Mouse (Mus musculus) B cell, adult 2 months (primary cell): Measurements from ENCODE around the gene Bcl2l14.

Experiments used
- DNase-seq, 2 experiments: peaks; one replicate each; pipeline ENCODE4 v3.0.0; 2022

Gene Bcl2l14

DNA sequence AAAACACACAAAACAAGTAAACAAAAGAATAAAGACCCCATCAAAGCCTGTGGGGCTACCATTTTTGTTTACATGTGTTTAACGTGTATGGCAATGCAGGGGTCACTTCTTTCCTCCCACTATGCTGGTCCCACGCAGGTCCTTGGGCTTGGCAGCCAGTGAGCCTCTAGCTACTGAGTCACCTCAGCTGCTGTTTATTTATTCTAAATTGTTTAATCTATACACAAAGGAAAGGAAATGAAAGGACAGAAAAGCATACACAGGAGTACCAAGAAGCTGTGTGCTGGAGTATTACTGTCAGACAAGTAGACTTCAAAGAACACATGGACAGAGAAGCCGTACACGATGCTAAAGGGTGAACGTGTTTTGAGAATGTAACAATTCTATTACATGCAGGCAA, 47.8 kb downstream of the Bcl2l14 start:
- DNase-seq, result no peak

DNA sequence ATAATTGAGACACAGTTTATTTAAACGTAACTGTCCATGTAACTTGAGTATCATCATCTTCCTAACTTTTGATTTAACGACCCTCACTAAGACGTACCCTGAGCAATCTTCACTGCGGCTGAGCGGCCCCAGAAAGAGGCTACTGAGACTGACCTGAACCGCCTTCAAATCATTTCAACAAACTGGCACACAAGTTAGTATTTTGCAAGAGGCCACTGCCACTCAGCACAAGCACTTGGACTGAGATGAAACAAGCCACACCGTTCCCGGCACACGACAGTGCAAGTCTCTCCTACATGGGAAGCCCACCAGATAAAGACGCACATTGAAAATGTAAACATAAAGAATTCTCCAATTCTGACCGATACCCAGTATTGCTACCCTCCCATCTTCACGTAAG, 52.3 kb downstream of the Bcl2l14 start:
- no peak for DNase-seq

DNA sequence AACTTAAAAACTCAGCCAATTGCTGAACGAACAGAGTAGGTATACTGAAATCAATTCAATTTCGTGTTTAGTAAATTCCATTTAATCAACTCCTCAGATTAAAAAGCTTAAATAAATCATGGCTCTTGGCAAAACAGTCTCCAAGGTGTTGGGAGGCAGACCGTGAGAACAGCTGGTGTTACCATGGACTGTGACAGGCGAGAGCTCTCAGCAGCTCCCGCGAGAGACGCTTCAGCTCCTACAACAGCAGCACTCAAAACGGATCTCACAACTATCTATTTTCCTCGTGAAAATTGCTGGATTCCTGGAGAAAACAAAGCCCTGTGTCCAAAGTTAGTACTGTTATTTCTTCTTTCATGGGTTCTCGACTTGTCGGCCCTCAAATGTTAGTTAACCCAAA, 53.8 kb downstream of the Bcl2l14 start:
- DNase-seq, result no peak

DNA sequence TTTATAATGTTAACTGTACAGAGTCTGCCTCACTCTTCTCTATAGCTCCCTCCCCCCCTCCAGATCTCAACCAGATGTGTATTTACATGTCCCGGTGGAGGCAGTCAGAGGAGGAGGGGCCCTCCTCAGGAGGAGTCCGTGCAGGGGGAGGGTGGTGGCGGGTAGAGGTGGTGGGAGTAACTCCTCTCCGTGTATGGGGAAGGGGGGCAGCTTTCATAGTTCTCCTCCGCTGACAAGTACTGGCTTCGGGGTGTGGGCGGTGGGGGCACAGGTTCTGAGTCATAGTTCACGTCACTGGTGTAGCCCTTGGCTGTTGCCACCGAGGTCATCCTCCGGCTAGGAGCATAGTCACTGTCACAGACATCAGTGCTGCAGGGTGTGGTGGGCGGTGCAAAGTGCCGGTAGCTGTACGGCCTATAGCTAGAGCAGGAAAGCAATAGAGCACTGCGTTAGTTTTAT, 54.6 kb downstream of the Bcl2l14 start:
- no peak for DNase-seq

DNA sequence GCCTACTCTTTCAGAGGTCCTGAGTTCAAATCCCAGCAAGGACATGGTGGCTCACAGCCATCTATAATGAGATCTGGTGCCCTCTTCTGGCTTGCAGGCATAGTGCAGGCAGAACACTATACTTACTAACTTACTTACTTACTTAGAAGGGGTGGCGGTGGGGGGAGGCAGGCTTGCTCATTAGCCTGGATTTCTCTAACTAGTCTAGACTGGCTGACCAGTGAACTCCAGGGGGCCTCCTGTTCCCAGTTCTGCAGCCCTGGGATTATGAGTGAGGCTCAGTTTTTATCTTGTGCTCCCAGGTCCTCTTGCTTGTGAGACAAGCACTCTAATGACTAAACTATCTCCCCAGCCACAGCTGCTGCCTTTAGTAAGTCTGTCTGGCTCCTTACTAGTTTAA, 58.0 kb downstream of the Bcl2l14 start:
- DNase-seq, result peak; percentile 17 to 21

DNA sequence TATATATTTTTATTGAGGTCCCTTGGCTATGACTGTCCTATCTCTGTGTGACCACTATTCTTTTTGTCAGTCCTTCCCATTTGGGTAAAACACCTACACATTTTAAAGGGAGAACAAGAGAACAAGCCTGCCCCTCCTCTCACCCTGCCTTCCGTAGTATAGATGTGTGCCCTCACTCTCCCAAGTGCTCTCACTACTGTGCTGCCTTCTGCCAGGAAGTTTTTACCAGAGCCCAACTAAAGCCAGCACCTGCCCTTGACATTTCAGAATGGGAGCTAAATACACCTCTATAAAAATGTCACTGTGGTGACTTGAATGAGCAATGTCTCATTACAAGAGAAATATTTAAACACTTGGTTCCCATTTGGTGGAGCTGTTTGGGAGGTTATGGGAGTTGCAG, 62.3 kb downstream of the Bcl2l14 start:
- no peak for DNase-seq

DNA sequence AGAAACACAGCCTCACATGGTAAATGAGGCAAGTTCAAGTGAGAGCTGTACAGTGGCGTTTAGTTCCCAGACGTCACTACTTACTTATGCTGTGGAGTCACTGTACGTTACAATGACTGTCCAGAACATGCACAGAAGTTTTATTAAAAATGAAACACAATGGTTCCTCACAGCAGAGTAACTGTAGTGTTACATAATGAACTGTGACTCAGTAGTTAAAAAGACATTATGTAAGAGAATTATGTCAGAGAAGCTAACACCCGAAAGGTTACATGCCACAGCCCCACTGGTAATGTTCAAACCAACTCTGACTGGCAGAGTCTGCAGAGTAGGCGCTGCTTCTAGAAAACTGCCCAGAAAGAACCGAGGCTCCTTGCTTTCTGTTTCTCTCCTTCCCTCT, 65.1 kb downstream of the Bcl2l14 start:
- DNase-seq, result no peak

DNA sequence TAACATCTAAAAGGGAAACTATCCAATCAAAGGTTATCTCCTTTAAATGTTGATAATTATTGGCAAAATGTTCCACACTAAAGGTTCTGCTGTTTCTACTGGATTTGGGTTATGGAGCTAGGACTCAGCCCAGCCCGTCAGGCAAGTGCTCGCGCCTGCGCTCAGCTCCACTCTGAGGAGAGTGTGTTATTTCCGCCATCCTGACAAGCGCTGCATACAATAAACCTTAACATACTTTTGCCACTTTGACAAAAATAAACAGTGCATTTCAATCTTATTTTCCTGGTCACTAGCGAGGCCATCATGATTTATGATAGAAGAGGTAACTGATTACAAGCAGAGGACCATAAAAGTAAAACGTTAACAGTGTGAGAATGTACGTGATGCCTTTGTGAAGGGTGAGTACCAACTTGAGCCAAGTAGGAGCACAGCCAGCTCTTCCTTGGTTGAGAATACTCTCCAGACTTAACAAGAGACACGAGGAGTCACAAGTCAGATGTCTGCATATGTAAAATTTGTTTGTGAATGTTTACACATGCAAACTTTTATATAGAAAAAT, 70.6 kb downstream of the Bcl2l14 start:
- no peak for DNase-seq

DNA sequence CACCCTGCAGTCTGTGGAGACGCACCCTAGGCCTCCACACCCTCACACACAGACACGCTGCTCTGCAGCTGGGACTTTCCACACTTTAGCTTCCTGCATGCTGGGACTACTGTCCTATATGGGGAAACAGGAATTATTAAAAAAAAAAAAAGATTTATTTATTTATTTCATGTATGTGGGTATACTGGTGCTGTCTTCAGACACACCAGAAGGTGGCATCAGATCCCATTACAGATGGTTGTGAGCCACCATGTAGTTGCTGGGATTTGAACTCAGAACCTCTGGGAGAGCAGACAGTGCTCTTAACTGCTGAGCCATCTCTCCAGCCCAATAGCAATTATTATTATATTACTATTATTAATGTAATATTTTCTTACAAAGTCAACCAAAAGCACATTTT, 73.2 kb downstream of the Bcl2l14 start:
- DNase-seq, result no peak

DNA sequence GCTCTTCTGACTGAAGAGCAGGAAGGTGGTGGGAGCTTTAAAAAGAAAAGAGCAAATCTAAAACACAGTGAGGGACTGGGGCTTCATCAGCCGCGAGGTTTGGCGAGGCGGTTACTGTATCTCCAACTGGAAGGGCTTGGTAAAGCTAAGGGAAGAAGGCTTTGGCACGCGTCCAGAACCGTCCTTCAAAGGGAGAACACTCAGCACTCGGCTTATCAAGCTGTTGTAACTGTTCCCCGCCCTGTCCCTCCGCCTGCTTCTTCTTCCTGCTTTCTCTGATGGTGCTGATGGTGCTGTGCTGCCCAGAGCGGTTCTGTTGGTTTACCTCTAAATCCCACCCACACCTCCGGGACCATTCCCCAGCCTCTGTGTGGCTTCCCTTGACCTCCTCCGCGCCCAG, 74.7 kb downstream of the Bcl2l14 start:
- DNase-seq, result no peak

DNA sequence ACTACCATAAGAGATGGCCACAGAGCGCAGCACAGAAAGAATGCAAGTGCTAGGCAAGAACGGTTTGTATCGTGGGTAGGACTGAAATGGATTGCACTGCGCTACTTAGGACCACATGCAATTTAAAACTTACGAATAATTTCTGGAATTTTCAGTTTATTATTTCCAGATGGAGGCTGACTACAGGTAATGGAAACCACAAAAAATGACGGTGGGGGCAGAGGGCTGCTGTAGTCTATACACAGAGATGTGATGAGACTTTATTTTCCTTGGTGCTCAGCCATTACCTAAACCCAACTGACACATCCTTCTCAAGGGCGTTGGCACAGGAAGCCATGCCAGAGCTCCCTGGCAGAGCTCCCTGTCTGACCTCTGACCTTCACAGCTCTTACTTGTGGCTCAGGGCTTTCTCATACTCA, 77.0 kb downstream of the Bcl2l14 start:
- no peak for DNase-seq

DNA sequence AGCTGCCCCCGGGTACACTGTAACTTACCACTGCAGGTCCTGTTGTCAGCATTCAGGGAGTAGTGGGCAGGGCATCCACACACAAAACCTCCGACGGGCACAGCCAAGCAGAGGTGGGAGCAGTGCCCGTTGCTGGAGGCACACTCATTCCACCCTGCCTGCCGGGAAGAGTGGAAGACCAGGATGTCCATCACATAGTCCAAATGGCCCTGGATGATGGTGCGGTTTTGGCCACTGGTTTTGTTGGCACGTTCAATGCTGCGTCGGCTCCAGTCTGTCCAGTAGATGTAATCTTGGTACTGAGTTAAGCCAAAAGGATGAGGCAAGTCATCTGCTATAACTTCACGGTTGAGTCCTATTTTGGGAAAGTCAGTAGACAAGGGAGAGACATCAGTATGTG, 83.4 kb downstream of the Bcl2l14 start:
- no peak for DNase-seq

DNA sequence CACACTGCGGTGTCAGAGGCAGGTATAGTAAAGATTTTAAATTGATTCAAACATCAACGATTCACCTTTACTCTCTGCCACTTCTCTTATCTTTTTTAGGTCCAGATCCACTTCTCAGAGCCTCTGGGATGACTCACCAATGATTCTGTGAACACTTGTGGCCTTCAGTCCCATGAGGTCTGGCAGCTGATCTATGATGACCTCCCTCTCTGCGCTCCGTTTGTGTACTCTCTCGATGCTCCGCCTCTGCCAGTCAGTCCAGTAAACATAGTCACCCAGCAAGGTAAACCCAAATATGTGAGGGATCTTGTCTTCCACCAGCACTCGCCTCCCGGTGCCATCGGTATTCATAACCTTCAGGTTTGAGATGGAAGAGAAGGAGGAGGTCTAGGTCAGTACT, 90.2 kb downstream of the Bcl2l14 start:
- no peak for DNase-seq
